Mouse (Mus musculus): Measurements from ENCODE around the gene Lrch1.

The Lrch1 gene

DNA sequence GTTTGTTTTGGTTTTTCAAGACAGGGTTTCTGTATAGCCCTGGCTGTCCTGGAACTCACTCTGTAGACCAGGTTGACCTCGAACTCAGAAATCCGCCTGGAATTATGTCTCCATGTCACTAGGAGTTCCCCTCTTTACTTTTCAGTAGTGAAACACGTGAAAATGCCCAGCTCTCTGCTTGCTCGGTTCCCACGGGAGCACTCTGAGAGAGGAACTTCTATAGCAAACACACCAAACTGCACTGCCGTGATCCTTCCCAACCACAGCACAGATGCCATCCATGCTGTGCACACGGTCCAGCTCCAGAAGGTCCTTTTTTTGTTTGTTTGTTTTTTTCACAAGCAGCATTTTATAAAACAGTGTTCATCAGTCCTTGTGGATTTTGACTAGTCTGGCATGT lies 28.5 kb downstream of the Lrch1 start:
- DNase-seq: no peak

DNA sequence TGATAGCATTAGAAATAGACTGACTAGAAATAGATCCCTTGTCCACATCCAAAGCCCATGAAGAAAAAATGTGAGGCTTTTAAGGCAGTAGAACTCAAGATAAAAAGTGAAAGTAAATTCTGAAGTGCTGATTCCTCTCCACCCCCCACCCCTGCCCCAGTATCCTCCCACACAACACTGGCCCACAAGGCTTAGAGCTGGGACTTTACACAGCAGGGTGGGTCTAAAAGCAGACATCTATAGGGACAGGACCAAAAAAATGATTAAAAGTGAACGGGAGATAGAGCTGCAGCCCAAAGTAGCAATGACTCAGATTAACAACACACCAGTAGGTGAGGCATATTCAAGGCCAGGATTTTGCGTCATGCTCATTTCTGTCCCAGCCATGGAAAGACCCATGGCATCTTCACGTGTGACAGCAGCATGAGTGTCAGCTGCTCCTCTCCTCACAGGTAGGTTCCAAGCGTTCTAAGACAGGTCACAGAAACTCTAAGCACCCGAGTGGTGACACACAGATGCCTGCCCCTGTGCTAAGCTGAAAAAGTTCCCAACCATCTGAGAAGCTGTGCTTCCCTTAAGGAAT lies 29.1 kb downstream of the Lrch1 start:
- no peak for DNase-seq

DNA sequence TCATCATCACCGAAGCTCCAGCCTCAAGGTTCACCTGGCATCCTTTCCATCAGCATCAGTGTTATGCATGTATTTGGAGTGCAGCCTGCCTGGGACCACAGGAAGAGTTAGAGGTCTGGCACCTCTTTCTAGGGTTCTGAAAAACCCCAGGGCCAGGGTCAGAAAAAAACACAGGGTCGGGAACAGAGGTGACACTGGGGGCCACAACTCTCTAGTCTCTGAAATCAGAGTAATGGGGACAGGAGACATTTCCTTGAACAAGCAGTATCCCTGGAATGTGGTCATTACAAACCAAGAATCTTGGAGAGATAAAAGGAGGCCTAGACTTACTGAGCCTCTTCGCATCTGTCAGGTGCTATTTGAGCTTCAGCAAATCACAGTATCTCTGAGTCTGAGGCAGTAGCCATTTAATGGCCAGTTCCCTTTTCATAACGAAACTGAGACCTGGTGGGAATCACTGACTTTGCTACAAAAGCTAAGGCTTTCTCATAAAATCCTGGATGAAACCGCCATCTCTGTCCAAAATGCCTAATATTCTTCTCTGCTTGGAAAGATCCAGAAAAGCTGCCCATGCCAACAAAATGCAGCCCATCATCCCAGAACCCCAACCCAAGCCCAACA lies 30.1 kb downstream of the Lrch1 start:
- DNase-seq: no peak

DNA sequence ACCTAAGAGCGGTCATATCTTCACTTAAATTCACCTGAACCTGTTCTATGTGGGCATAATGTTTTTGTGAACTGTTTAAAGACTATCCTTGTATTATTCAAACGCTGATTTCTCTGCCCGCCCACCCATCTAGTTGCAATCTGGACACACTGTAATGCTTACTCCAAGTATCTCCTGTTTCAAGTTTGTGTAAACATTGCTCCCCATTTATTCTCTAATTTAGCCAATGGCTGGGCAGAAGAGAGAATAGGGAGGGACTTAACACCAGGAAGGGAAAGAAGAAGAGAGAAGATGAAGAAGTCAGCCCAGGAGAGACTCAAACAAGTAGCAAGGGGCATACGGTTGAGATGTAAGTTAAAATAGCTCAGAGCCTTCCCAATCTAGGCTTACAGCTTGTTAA lies 31.0 kb downstream of the Lrch1 start:
- no peak for DNase-seq

DNA sequence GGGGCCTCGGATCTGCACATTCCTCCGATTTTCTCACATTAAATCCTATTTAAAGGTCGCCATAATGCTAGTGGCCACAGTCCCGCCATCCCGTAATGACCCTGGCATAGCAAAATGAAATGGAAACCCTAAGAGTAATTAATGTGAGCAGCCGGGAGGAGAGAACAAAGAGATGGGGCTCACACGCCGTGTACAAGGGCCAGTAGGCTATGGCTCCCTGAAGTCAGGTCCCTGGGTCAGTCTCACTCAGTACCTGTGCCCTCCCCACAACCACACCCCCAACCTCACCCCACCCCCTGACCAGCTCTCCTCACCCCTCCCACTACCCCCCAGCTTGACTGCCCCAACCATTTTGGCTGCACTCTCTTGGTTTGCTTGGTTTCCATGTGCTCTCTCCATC lies 31.6 kb downstream of the Lrch1 start:
- DNase-seq: no peak

DNA sequence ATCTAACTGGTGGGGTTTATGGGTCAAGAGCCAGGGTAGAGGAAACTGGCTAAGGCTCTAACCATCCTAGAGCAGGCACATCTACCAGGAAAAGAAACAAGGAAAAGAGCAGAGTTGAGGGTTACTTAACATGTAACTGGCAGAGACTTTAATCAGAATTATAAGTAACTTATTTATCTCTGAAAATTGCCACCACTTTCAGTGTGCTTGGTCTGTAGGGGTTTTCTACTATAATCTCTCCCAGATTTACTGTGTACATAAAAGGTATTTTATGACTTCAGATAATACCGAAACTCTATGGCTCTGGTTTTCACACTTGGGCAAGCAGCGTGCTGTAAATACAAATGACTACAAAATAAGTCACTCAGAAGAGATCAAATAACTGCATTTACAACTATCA lies 32.0 kb downstream of the Lrch1 start:
- DNase-seq: no peak

DNA sequence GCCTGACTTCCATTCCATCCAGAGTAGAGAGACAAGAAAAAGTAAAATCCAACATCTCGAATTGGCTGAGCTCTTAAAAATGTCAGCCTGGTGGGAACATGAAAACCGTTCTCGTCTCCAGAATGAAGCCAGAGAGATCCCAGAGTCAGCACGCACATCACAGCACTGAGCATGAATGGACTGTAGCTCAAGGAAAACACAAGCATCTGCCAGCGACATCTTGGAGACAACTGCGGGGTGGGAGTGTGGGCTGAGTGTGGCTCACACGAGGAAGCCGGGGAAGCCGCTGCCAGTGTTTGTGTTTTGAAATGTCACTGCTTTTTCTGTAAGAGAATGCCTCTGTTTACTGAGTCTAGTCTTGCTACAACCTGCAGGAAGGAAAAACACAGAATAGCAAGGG lies 32.7 kb downstream of the Lrch1 start:
- DNase-seq: peak; percentile 73

DNA sequence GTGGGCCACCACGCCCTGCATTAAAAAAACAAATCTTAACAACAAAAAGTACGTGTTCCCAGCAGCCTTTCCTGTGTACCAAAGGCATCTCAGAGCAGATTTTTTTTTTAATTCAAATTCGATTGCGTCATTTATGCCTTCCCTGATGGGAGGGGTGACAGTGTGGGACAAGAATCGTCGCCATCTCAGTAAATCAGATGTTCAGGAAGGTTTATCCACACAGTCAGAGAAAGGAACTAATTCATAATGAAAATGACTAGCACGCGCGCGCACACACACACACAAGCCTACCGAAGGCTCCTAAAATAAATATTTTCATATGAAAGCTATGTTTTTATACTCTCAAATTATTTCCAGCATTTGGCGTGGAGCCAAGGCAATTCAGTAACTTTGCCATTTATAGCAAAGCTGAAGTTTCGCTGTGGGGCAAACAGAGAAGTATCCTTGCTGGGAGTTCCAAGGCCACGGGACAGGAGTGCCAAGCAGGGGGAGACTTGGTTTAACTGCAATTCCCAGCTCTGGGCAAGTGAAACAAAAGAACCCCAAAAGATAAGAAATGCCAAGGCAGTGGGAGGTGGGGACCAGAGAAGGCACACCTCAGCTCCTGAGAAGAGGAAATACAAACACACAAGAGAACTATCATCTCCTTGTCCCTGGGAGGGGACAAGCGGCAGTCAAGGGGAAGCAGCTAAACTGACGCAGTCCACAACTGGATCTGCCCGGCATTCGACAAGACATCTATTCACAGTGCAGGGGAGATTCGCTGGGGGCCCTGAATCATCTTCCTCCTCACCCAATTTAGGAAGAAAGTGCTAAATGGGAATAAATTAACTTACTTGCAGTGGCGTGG lies 34.1 kb downstream of the Lrch1 start:
- no peak for DNase-seq

DNA sequence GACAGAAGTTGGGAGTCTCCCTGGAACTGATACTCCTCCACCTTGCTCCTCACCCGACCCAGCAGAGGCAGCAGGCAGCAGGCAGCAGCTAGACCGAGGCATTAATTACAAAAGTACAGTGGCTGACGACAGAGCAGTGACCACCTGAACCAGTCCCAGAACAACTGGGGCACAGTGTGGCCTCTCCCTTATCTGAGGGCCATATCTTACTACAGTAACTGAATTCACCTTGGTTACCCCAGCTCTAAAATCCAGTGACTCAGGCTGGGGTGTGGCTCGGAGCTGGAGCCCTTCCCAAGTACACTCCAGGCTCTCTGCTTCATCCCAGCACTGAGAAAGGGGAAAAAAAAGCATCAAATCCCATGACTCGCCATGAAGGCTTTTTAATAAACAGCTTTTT lies 37.3 kb downstream of the Lrch1 start:
- no peak for DNase-seq

DNA sequence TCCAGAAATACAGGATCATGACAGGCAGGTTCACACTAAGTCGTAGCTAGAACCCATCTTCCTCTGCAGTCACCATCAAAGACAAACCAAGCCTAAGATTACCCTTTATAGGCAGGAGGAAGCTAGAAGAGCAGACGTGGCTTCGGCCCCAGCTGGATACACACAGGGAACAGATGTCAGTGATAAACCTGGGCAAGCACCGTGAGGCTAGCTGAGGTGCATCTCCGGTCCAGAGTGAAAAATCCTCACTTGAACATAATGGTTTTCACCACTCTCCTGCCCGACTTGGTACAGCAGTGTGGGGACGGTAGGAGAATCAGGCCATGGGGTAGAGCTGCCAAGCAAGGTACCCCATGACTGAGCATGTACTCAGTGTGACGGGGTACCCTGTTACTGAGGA lies 38.7 kb downstream of the Lrch1 start:
- DNase-seq: no peak

DNA sequence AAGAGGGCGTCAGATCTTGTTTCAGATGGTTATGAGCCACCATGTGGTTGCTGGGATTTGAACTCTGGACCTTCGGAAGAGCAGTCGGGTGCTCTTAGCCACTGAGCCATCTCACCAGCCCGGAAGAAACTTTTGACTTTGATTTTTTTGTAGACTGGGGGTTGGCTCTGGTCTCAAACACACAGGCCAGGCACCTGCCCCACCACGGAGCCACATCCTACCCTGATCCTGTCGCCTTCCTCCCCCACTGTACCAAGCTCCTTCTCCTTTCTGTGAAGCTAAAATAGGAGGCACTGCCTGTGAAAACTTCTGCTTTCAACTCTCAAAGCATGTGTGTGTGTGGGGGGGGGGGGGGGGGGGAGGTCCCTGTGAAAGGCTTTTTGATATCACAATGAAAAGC lies 39.4 kb downstream of the Lrch1 start:
- peak; percentile 75 for DNase-seq

DNA sequence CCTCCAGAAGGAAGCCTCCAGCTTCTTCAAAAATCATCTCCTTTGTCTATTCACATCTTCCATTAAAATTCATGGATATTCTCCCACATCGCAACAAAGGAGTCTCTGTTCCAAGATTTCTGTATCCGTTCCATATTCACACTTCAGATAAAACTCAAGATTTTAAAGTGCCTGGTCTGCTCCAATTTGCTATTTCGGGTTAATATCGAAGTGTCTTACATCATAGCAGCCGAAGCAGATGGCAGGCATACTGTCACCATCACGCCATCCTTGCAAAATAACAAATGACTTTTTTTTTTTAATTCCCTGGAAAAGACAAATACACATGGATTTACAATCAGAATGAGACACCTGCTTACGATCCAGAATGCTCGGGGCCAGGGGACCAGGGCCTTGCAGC lies 40.0 kb downstream of the Lrch1 start:
- DNase-seq: peak; percentile 55

DNA sequence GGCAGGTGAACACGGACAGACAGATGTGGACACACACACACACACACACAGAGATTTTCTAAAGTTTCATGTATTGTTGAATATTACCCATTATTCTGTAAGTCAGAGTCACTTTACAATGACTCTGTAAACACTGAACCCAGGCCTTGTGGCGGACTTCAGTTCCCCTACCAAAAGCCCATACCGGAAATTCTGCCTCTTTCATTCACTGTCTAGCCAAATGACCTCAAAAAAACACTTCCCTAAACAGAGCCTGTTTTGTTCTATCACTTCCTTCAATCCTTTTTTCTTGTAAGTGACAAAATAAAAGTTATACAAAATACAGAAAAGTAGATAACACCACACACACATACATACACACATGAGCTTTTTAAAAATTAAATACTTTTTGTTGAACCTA lies 41.7 kb downstream of the Lrch1 start:
- DNase-seq: peak; percentile 38

DNA sequence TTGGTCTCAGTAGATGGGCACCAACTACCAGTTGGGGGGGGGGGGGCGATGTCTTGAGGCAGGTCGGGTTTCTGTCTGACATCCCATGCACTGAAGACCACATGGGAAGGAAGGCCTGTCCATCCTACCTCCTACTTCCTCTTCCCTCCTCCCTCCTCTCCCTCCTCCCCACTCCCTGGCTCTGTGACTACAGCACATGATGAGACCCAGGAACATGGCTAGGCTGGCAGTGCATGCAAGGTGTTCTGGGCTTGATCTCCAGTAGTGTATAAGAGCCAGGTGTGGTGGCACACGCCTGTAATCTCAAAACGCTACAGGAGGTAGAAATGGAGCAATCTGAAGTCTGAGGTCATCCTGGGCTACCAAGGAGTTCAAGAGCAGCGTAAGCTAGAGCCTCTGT lies 43.2 kb downstream of the Lrch1 start:
- DNase-seq: peak; percentile 27

DNA sequence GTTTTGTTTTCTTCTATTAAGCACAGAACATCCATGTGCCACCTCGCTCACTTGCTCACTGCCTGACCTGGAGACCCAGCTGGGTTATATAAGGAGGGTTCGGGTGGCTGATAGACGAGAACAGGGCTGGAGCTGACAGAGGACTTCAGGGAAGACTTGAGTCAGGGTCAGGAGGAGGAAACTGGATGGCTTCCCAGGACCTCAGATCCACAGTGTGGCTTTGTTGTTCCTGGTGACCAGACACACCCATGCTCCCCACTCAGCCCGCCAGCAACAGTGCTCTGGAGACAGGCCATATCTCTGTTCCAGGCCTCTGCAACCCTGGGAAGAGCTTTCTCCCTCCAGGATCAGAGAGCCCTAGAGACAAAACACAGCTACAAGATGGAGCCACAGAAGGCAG lies 44.6 kb downstream of the Lrch1 start:
- DNase-seq: no peak

DNA sequence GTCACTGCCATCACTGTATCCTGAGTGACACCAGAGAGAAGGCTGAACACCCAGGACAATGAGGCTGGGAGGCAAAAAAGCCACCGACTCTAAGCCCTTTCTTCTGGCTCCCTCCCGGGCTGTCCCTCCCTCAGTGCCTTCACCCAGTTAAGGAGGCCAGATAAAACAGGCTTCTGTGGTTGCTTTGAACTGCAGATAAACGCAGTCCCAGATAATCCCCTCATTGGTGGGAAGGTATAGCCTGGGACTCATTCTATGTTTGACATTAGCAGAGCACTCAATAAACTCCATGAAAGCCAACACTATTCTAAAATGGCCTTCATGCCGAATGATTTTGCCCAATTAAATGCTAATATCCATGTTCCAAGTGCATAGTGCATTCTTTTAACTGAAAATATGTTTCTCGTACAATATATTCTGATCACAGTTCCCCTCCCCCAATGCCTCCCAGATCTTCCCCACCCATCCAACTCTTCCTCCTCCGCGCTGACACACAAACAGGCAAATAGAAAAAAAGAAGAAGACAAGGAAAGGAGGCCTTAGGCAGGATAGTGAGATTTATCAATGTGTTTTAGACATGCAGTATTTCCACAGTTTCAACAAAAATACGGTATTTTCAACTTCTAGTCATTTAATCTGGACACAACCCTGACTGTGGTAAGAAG lies 46.8 kb downstream of the Lrch1 start:
- no peak for DNase-seq

DNA sequence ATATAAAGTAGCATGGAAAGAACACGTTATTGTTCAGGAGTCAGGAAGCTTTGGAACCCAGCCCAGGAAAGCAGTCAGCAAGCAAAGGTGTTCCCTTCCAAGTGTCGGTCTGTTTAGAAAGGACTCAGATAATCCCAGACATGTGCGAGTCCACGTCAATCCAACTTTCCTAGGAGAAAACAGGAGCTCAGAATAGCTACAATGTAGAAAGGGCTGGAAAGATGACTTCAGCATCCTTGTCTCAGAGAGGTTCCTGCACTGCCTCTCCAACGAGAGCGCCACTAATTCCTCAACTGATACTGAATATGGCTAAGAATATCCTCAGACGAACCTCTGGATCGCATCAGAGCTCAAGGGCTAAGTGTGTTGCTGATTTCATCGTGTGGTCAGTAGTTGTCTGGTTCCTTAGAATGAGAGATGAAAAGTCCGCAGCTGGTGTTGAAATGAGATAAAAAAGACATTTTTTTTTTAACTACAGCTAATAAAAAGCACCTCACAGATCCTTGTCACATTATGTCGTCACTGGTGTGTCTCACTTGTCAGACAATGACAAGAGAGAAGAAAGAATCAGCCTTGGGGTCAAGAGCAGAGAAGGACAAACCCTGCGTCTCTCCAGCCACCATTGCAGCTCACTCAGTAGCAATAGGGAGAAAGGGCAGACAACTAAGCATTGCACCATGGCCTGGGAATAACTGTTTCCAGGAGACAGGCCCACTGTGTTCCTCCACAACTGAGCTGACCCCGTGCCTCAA lies 47.5 kb downstream of the Lrch1 start:
- DNase-seq: no peak

DNA sequence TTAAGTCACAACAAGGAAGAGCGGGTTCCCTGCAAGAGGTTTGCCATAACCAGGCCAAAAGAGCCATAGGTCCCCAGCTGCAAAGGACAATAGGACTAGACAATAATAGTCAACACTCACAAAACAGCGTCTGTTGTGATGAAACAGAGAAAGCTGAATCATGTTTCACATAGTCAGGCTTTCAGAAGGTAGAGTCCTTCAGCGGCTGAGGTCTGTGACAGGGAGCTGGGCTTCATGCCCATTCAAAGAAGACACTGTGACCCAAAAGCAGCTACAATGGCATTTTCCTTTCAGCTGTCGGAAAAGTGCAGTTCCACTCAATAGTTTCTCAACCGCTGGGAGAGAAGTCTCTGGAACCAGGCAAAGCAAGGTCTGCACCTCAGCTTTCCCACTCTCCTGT lies 48.7 kb downstream of the Lrch1 start:
- DNase-seq: no peak

DNA sequence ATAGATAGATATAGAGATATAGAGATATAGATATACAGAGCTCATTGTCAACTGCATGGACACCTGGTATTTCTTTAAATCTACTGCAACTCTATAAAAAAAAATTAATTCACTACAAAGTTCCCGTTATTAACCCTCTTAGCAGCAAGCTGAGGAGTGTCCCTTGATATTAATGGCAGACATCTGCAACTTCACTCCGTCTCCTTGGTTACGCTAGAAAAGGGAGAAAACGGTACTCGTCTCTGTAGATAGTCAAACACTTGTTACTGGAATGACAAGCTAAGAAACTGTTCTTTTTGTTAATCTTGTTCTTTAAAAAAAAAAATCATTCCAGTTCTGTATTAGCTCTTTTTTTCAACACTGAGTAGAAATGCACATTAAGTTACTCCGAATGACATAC lies 54.0 kb downstream of the Lrch1 start:
- DNase-seq: no peak

DNA sequence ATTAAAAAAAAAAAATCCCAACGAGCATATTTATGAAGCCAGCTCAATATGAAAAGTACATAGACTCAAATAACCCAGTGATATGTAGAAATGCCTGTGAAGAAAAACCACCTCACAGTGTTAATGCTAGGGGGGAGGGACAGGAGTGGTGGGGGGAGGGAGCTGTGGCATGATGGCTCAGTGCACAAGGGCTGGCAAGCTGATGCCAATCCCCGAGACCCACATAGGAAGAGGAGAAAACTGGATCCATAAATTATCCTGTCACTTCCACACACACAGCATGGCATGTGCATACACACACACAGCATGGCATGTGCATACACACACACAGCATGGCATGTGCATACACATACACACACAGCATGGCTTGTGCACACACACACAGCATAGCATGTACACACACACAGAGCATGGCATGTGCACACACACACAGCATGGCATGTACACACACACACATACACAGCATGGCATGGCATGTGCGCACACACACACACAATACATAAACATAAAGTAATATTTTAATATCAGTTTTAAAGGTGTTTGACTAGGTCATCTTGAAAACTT lies 54.5 kb downstream of the Lrch1 start:
- no peak for DNase-seq

DNA sequence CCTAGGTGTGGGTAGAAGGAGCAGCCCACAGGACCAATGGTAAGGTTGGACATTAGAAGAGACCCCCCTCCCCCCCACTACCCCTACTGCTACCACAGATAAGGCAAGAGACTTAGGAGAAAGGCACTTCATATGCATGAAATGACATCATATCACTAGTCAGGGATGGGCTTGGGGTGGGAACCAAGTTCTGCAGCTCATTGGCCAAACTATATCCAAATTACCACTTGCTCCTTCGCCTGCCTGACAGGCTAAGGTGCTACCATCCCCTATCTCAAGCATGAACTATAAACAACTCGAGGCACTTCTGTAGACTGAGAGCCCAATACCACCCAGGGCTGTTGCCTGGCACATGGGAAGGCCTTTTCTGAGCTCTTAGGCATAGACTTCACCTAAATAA lies 58.4 kb downstream of the Lrch1 start:
- no peak for DNase-seq

DNA sequence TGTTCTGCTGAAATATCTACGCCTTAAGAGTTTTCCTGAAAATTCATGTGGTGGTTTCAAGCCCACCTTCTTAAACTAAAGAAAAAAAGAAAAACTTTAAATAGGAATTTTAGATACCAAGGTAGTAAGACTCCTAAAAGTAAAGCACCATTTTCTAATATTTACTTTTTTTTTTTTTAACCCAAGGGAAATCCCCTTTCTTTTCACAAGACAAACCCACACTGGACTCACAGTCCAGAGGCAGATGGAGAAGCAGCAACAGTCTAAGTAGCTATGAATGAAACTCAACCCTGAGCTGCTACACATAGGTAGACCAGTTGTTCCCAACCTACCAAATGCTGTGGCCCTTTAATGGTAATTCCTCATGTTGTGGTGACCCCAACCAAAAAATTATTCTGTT lies 59.6 kb downstream of the Lrch1 start:
- DNase-seq: no peak

DNA sequence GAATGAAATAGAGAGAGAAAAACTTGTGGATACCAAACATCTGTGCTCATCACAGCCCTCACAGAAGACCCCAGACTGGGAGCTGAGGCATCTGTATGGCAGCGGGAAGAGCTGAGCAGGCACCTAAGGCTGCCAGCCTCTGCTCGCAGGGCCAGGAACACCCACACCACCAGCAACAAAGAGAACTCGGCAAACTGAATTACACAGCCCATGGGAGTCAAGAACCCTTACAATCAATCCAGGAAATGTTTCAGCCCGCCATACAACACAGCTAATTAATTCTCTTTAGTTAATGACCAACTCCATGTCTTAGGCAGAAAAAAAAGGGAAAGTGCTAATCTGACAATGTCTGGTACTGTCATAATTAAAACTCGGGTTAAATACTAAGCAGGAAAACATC lies 61.2 kb downstream of the Lrch1 start:
- DNase-seq: no peak

All from layer of hippocampus, adult 9-11 months (tissue).